In genomic region chr9:119401801-119402214, GRCm38 (mm10) we compare ENCODE assay signal across 8 mouse cellular contexts. TPM values are rescaled to one million over a fixed set of nuclear protein-coding genes. Genes with fewer than 3 reads are reported as not detected.
DNase-seq lines count a peak whose midpoint lies in the region.

TSS of gene Acvr2b (plus strand) at chr9:119402118.

- H3K27me3 ChIP-seq in megakaryocyte, embryonic 14.5 days (replicated peaks): peaks cover 64% of the 10 kb centered on the region

- H3K4me3 ChIP-seq in megakaryocyte, embryonic 14.5 days (replicated peaks): peak within 1 kb of the TSS; percentile 93

- H3K36me3 ChIP-seq in megakaryocyte, embryonic 14.5 days (replicated peaks; ENCODE audit: low read length): no peaks in the 10 kb centered on the region

- peaks cover 4% of the 10 kb centered on the region for H3K9me3 ChIP-seq in megakaryocyte, embryonic 14.5 days

- H3K4me1 ChIP-seq in megakaryocyte, embryonic 14.5 days: peaks cover 31% of the 10 kb centered on the region

- peak; percentile 90 for DNase-seq in WW6 (ENCODE audit: low read depth, low spot score)
- peak; percentile 79 to 95 for DNase-seq in cerebellum, postnatal 4 days (ENCODE audit: low spot score in 2 of 2)
- DNase-seq in gastrocnemius, postnatal 10 days: peak; percentile 94
- peak; percentile 72 for DNase-seq in induced T-regulatory cell, adult 2 months (ENCODE audit: low read depth)
- peak; percentile 79 to 91 for DNase-seq in left cerebral cortex, adult 9 months (ENCODE audit: low spot score in 2 of 2)
- peak; percentile 96 for DNase-seq in right cerebral cortex, postnatal 10 days (ENCODE audit: low spot score in 2 of 2)
- peak; percentile 96 for DNase-seq in urinary bladder, postnatal 14 days (ENCODE audit: low spot score)

RNA-seq across cellular contexts. Expression of gene Acvr2b, which starts in this region (rescaled TPM):
- 10 to 100 TPM in 1 of 2 experiments, 1 to 10 TPM in 1; 7.5 to 14.3 TPM for total RNA-seq in gastrocnemius, postnatal 10 days (2021)
- polyA plus RNA-seq in megakaryocyte, embryonic 14.5 days (2012; ENCODE audit: insufficient read depth, low replicate concordance): 0.81 and 0.87 TPM in 2 replicates

Comparison
In these comparisons a context has a peak if more than half of its experiments do, and no peak if none do; other contexts are left out.
1. Peak in every context shown above with its lines: DNase-seq and H3K4me3 ChIP-seq.